Mouse (Mus musculus) liver, embryonic 14.5 days (tissue): ENCODE results near the gene Crcp. TPM values are rescaled to one million over a fixed set of nuclear protein-coding genes. Genes with fewer than 3 reads are reported as not detected.

ENCODE experiments used
- ATAC-seq: fragments of 200-750 bp; cut with Nextera tagmentation; 2 replicates; pipeline ENCODE4 v1.8.0; 2017; ENCODE audit warnings: moderate number of reproducible peaks, mild to moderate bottlenecking, moderate library complexity; ENCODE audit not compliant: insufficient read depth
- DNase-seq, 3 experiments: peaks; one replicate each; pipeline ENCODE4 v3.0.0-alpha.2; 2012 to 2013; ENCODE audit warnings: low read depth in 3 of 3, low spot score in 3 of 3
- H3K27ac ChIP-seq: fragments of 300-500 bp; sonication (generic); 2 replicates; pipeline ENCODE4 v1.5.1; 2014; ENCODE audit warnings: moderate library complexity, mild to moderate bottlenecking, control low read depth, inconsistent platforms
- H3K27me3 ChIP-seq: fragments of 300-500 bp; sonication (generic); 2 replicates; pipeline ENCODE4 v1.6.1; 2014; ENCODE audit warnings: mild to moderate bottlenecking, low read length, moderate library complexity; ENCODE audit not compliant: control insufficient read depth, insufficient read depth
- H3K36me3 ChIP-seq: fragments of 300-500 bp; sonication (generic); replicated peaks from 2 replicates; pipeline ENCODE4 v1.6.1; 2014; ENCODE audit warnings: low read depth; ENCODE audit not compliant: control insufficient read depth, insufficient read depth
- H3K4me1 ChIP-seq, 2 experiments: fragments of 200-500 bp in 1 of 2; fragments of 300-500 bp in 1 of 2; sonication (generic) in 1 of 2; replicated peaks; 2 replicates each; pipeline ENCODE4 v1.6.1; 2012 to 2014; ENCODE audit warnings: antibody characterized with exemption in 1 of 2, inconsistent platforms in 1 of 2, low read length in 1 of 2; ENCODE audit not compliant: control insufficient read depth in 2 of 2, insufficient read depth in 2 of 2
- H3K4me2 ChIP-seq: fragments of 300-500 bp; sonication (generic); 2 replicates; pipeline ENCODE4 v1.6.1; 2014; ENCODE audit warnings: low read depth, mild to moderate bottlenecking, control low read depth, moderate library complexity
- H3K4me3 ChIP-seq, 2 experiments: fragments of 200-500 bp in 1 of 2; fragments of 300-500 bp in 1 of 2; sonication (generic) in 1 of 2; 2 replicates each; pipeline ENCODE4 v1.5.1; 2012 to 2014; ENCODE audit warnings: low read depth in 2 of 2, low read length in 2 of 2, mild to moderate bottlenecking in 2 of 2, control low read depth in 1 of 2, inconsistent platforms in 1 of 2, moderate library complexity in 1 of 2; ENCODE audit not compliant: insufficient read depth in 1 of 2
- H3K9ac ChIP-seq: fragments of 300-500 bp; sonication (generic); replicated peaks from 2 replicates; pipeline ENCODE4 v1.6.1; 2014; ENCODE audit warnings: mild to moderate bottlenecking, control low read depth, moderate library complexity
- H3K9me3 ChIP-seq: fragments of 300-500 bp; sonication (generic); 2 replicates; pipeline ENCODE4 v1.6.1; 2016; ENCODE audit warnings: low read length, mixed read lengths; ENCODE audit not compliant: control insufficient read depth
- CTCF ChIP-seq: IDR thresholded peaks from 2 replicates; pipeline ENCODE4 v1.5.1; 2016; ENCODE audit warnings: antibody characterized with exemption, low read depth, control low read depth
- EP300 ChIP-seq: IDR thresholded peaks from 2 replicates; pipeline ENCODE4 v1.6.1; 2016; ENCODE audit warnings: antibody characterized with exemption, low read depth
- WGBS: fragments of 180-500 bp; shearing (Covaris S2); extraction: QIAGEN DNeasy Blood & Tissue Kit; methylation state at CpG from one replicate; pipeline ENCODE4 v1.1.7; 2014; ENCODE audit not compliant: insufficient replicate concordance; 5-methylcytosine and 5-hydroxymethylcytosine counted together
- polyA plus RNA-seq, 2 experiments: library from polyadenylated mRNA; depleted of rRNA in 1 of 2; stranded (reverse) in 1 of 2; unstranded in 1 of 2; fragments of >200 nt; fragmentation: Nextera tagmentation in 1 of 2; extraction: Ambion mirVana in 1 of 2; gene quantifications; 2 replicates each; pipeline versions ENCODE4 v1.2.1 to v1.2.3; 2012 to 2014

Gene Crcp
- polyA plus RNA-seq, 2 experiments = 14.7 to 15.8 TPM

DNA sequence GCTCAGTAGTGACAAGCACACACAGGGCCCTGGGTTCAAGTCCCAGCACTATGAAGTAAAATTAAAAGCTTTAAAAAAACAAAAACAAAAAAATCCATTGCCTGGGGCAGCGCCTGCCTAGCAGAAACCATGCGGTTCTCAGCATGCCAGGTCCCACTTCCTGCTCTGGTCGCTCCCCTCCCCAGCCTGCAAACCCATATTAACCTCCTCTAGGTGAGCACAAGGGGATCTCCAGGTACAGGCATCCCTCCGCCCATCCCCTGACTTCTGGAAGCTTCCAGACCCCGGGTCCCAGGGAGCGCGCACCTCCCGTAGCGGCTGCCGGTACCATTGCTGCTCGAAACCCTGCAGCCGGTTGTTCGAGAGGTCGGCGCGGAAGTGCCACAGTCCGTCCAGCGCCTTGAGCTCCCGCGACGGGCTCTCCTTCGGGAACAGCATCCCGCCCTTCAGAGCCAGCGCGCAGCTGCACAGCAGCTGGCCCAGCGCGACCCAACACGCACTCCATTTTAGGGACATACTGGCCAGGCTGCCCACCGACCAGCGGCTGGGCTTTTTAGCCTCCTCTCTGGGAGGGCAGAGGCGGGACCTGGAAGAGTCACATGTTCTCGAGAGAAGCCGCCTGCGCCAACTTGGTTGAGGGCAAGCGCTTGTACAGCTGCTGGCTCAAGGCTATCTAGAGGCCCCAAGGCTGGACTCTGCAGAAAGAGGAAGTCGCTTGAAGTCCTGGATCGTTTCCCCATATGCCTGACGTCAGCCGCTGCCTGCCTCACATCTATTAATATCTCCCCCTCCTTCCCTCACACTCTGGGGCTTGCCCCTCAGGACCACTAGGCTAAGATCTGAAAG lies 26.6 kb upstream of the Crcp start, which contains the start of gene Gusb:
TSS of gene Gusb (minus strand) at position 749 of the 846 bp plus-strand sequence.
- DNase-seq (peak; percentile 58 to 71 (median 58)), ATAC-seq (peak; percentile 81)
- Histone ChIP-seq H3K9ac (peak within 1 kb of the TSS; percentile 65), H3K9me3 (no peaks in the 10 kb centered on the region), H3K36me3 (no peaks in the 10 kb centered on the region; the same call in 1 of the 2 replicates), H3K27ac (peak within 1 kb of the TSS; percentile 47), H3K27me3 (no peaks in the 10 kb centered on the region), H3K4me3 (peak within 1 kb of the TSS; percentile 63 to 77), H3K4me1 (peaks cover 9 to 25% of the 10 kb centered on the region in 2 experiments), H3K4me2 (peak within 1 kb of the TSS; percentile 91)
- under 1% methylated on average over 39 of the region's 39 CpGs for WGBS
- TF ChIP-seq EP300 = no peak

DNA sequence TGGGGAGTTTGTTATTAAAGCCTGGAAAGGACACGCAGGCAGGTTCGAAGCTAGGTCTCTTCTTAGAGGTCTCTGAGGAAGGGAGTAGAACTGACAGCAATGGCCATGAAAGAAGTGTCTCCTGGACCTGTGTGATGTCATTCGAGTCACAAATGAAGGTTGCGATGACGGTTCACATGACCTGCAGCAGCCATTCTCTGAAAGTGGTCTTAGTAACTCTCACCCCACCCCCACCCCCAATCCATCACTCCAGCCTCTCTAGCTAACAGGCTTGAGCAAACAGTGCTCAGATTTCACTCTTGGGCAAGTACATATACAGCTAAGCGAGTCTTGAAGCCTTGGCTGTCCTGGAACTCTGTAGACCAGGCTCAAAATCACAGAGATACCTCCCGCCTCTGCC lies 25.9 kb upstream of the Crcp start:
- Histone ChIP-seq H3K4me2 (peak overlapping the region; percentile 91), H3K27ac (peak overlapping the region; percentile 44), H3K4me3 (peak overlapping the region; percentile 63 to 77; a peak in 3 of 4 replicates), H3K4me1 (peaks cover 6 to 21% of the 10 kb centered on the region in 2 experiments), H3K27me3 (no peaks in the 10 kb centered on the region), H3K9me3 (no peaks in the 10 kb centered on the region), H3K9ac (peak overlapping the region; percentile 65), H3K36me3 (no peaks in the 10 kb centered on the region)
- ATAC-seq (no peak), DNase-seq (no peak)
- 41% methylated on average over 7 of the region's 7 CpGs for WGBS
- TF ChIP-seq CTCF = no peak
- TF ChIP-seq EP300 = no peak

DNA sequence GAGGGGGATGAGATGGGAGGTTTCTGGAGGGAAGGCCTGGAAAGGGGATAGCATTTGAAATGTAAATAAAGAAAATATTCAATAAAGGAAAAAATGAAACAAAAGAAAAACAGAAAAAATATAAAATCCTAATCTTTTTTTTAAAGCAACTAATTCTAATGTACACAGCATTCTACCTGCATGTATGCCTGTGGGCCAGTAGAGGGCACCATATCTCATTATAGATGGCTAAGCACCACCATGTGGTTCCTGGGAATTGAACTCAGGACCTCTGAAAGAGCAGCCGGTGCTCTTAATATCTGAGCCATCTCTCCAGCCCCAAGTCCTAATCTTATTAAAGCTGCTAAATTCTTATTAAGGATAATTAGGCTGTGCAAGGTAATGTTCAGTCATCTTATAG lies 21.7 kb upstream of the Crcp start:
- Histone ChIP-seq H3K4me1 (peaks cover 0 to 7% of the 10 kb centered on the region in 2 experiments; a peak in 3 of 4 replicates), H3K4me2 (no peak overlapping the region), H3K36me3 (peaks cover 2% of the 10 kb centered on the region; the same call in 1 of the 2 replicates), H3K9ac (no peak overlapping the region), H3K27ac (no peak overlapping the region), H3K4me3 (no peak overlapping the region), H3K9me3 (peaks cover 4% of the 10 kb centered on the region), H3K27me3 (no peaks in the 10 kb centered on the region)
- no peak for TF ChIP-seq EP300
- TF ChIP-seq CTCF = peak; percentile 73
- ATAC-seq = no peak
- 46% methylated on average over 1 of the region's 1 CpGs for WGBS
- DNase-seq = no peak

DNA sequence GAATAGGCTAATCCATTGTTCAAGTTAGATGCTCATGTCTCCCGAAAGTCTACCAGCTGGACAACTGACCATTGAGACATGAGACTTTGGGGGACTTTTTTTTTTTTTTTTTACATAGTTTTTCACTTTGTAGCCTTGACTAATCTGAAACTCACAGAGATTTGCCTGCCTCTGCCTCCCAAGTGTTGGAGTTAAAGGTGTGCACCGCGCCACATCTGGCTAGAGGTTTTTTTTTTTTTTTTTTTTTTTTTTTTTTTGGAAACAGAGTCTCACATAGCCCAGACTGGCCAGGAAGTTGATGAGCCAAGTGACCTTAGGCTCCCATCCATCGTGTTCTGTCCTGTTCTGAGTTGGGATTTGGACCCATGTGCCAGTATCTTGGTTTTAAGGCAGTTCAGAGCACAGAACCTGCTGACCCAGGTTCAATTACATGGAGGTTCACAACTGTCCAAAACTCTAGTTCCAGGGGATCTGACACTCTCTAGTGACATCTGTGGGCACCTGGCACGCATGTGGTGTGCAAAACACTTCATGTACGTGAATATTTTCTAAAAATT lies 21.0 kb upstream of the Crcp start:
- 63% methylated on average over 6 of the region's 6 CpGs for whole genome bisulfite sequencing

DNA sequence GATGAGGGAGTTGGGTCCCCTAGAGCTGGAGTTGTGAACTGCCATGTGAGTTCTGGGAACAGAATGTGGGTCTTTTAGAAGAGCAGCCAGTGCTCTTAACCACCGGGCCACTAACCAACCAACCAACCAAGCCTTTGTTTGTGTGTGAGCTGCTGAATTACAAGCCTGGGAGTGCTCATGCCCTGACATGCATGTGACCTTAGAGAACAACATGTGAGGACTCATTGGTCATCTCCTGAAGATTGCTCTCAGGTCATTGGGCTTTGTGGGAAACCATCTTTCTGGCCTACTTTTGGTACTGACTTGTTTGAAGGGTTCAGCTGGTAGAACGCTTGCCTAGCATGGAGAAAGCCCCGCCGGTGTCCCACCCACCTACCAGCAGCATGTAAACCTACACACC lies 19.3 kb upstream of the Crcp start:
- Histone ChIP-seq H3K4me1 (no peaks in the 10 kb centered on the region), H3K4me3 (no peak overlapping the region), H3K4me2 (no peak overlapping the region), H3K36me3 (peaks cover 2% of the 10 kb centered on the region; the same call in 1 of the 2 replicates), H3K27ac (no peak overlapping the region), H3K9me3 (peaks cover 4% of the 10 kb centered on the region), H3K27me3 (no peaks in the 10 kb centered on the region), H3K9ac (no peak overlapping the region)
- DNase-seq (no peak), ATAC-seq (no peak)
- no peak for TF ChIP-seq EP300
- TF ChIP-seq CTCF = no peak
- 82% methylated on average over 4 of the region's 4 CpGs for WGBS

More for the DNA sequence above, 21.0 kb upstream of the Crcp start:
- ATAC-seq (no peak), DNase-seq (no peak)
- H3K27me3 ChIP-seq = no peaks in the 10 kb centered on the region
- H3K9ac ChIP-seq = no peak overlapping the region
- H3K4me2 ChIP-seq = no peak overlapping the region
- TF ChIP-seq CTCF (no peak), EP300 (no peak)
- H3K36me3 ChIP-seq = peaks cover 2% of the 10 kb centered on the region; the same call in 1 of the 2 replicates
- no peak overlapping the region for H3K27ac ChIP-seq
- H3K4me1 ChIP-seq = peaks cover 0 to 4% of the 10 kb centered on the region in 2 experiments; a peak in 3 of 4 replicates
- peaks cover 4% of the 10 kb centered on the region for H3K9me3 ChIP-seq
- no peak overlapping the region for H3K4me3 ChIP-seq
